Mouse (Mus musculus) hindbrain, embryonic 12.5 days (tissue): ENCODE results near the gene Lyrm4. TPM values are rescaled to one million over a fixed set of nuclear protein-coding genes. Genes with fewer than 3 reads are reported as not detected.

Experiments
- ATAC-seq: fragments of 200-750 bp; cut with Nextera tagmentation; 2 replicates; pipeline ENCODE4 v1.8.0; 2017; ENCODE audit warnings: moderate TSS enrichment; ENCODE audit not compliant: low FRiP score
- H3K27ac ChIP-seq: fragments of 300-500 bp; sonication (generic); 2 replicates; pipeline ENCODE4 v1.5.1; 2016; ENCODE audit warnings: mild to moderate bottlenecking
- H3K27me3 ChIP-seq: fragments of 300-500 bp; sonication (generic); 2 replicates; pipeline ENCODE4 v1.6.1; 2016; ENCODE audit warnings: mild to moderate bottlenecking
- H3K36me3 ChIP-seq: fragments of 300-500 bp; sonication (generic); 2 replicates; pipeline ENCODE4 v1.6.1; 2016; ENCODE audit warnings: mild to moderate bottlenecking
- H3K4me1 ChIP-seq: fragments of 300-500 bp; sonication (generic); 2 replicates; pipeline ENCODE4 v1.6.1; 2016
- H3K4me2 ChIP-seq: fragments of 300-500 bp; sonication (generic); replicated peaks from 2 replicates; pipeline ENCODE4 v1.6.1; 2016; ENCODE audit warnings: mild to moderate bottlenecking
- H3K4me3 ChIP-seq: fragments of 300-500 bp; sonication (generic); 2 replicates; pipeline ENCODE4 v1.5.1; 2016; ENCODE audit warnings: mild to moderate bottlenecking
- H3K9ac ChIP-seq: fragments of 300-500 bp; sonication (generic); 2 replicates; pipeline ENCODE4 v1.6.1; 2016; ENCODE audit warnings: mild to moderate bottlenecking, moderate library complexity
- H3K9me3 ChIP-seq: fragments of 300-500 bp; sonication (generic); replicated peaks from 2 replicates; pipeline ENCODE4 v1.6.1; 2016; ENCODE audit warnings: mild to moderate bottlenecking
- WGBS: fragments of 180-500 bp; shearing (Covaris S2); methylation state at CpG from one replicate; pipeline ENCODE4 v1.1.7; 2016; 5-methylcytosine and 5-hydroxymethylcytosine counted together
- polyA plus RNA-seq: library from polyadenylated mRNA; unstranded; fragments of >200 nt; fragmentation: Nextera tagmentation; extraction: Ambion mirVana; gene quantifications from 2 replicates; pipeline ENCODE4 v1.2.1, GENCODE M21; 2016

Gene Lyrm4
- polyA plus RNA-seq, 1 experiment from 2014 or later = 23.3 TPM

- Histone ChIP-seq H3K4me2 (peak overlapping the region; percentile 100), H3K4me1 (peaks cover 14% of the 10 kb centered on the region), H3K27ac (no peak overlapping the region), H3K27me3 (peaks cover 34% of the 10 kb centered on the region), H3K4me3 (peak overlapping the region; percentile 59), H3K9me3 (no peaks in the 10 kb centered on the region), H3K36me3 (no peaks in the 10 kb centered on the region), H3K9ac (no peak overlapping the region)
- 27% methylated on average over 9 of the region's 9 CpGs for WGBS
- no peak for ATAC-seq
Observed at GRCm38 (mm10) chr13:35969829-35970228, 147.5 kb downstream of the Lyrm4 start.

DNA sequence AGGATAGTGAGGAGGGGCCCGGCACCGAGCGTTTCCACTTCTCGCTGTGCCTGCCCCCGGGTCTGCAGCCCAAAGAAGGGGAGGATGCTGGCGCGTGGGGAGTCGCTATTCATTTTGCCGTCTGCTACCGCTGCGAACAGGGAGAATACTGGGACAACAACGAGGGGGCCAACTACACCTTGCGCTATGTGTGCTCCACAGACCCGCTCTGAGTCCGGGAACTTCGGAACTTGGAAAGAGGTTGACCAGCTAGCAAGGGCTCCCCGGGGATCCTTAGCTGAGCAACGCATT lies 147.9 kb downstream of the Lyrm4 start:
- no peak for ATAC-seq
- Histone ChIP-seq H3K36me3 (no peaks in the 10 kb centered on the region), H3K4me1 (peaks cover 14% of the 10 kb centered on the region), H3K27me3 (peaks cover 34% of the 10 kb centered on the region), H3K4me2 (peak overlapping the region; percentile 100), H3K27ac (no peak overlapping the region), H3K4me3 (peak overlapping the region; percentile 59), H3K9me3 (no peaks in the 10 kb centered on the region), H3K9ac (peak overlapping the region; percentile 61)
- WGBS = under 1% methylated on average over 18 of the region's 18 CpGs

DNA sequence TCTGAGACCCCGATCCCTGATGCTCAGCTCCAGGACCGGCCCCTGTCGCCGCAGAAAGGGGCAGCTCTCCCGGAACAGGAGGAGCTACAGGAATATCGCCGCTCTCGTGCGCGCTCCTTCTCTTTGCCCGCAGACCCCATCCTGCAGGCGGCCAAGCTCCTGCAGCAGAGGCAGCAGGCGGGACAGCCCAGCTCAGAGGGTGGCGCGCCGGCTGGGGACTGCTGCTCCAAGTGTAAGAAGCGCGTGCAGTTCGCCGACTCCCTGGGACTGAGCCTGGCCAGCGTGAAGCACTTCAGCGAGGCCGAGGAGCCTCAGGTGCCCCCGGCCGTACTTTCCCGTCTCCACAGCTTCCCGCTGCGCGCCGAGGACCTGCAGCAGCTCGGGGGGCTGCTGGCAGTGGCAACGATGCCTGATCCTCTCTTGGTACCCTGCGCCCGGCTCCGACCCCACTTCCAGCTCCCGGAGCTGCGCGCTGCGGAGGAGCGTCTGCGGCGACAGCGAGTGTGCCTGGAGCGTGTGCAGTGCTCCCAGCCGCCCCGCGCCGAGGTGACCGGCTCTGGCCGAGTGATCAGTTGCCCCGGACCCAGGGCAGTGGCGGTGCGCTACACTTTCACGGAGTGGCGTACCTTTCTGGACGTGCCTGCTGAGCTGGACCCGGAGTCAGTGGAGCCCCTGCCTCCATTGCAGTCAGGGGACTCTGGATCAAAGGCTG lies 148.5 kb downstream of the Lyrm4 start:
- Histone ChIP-seq H3K9ac (peak overlapping the region; percentile 61), H3K4me1 (peaks cover 14% of the 10 kb centered on the region), H3K27ac (no peak overlapping the region), H3K4me2 (peak overlapping the region; percentile 100), H3K9me3 (no peaks in the 10 kb centered on the region), H3K4me3 (peak overlapping the region; percentile 59), H3K36me3 (no peaks in the 10 kb centered on the region), H3K27me3 (peaks cover 34% of the 10 kb centered on the region)
- under 1% methylated on average over 57 of the region's 57 CpGs for WGBS
- peak; percentile 86 for ATAC-seq

DNA sequence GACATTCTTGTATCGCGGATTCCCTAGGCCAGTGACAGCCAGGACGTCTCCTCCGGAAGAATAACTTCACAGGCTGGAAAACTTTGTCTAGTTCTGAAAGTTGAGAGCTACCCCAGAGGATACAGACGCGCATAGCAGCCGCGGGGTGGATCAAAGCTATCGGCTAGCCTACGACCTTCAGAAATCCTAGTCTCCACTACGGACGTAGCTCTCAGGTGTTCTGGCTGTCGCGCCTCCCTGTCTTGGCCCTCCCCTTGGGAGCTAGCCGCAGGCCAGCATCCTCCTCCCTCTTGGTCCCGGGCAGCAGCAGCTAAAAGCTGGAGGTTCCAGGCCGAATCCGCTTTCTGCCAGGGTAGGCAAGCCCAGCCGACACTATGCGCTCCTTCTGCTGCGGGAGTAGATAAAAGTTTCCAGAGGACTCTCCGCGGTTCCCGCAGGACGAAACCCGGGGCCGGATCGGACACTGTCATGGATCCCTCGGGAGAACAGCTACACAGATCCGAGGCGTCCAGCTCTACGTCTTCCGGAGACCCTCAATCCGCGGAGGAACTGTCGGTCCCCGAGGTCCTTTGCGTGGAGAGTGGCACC lies 149.1 kb downstream of the Lyrm4 start:
- H3K9ac ChIP-seq = peak overlapping the region; percentile 61
- peak overlapping the region; percentile 100 for H3K4me2 ChIP-seq
- H3K9me3 ChIP-seq = no peaks in the 10 kb centered on the region
- peak; percentile 62 for ATAC-seq
- peaks cover 14% of the 10 kb centered on the region for H3K4me1 ChIP-seq
- peak overlapping the region; percentile 59 for H3K4me3 ChIP-seq
- under 1% methylated on average over 38 of the region's 38 CpGs for WGBS
- no peaks in the 10 kb centered on the region for H3K36me3 ChIP-seq
- H3K27me3 ChIP-seq = peaks cover 34% of the 10 kb centered on the region
- no peak overlapping the region for H3K27ac ChIP-seq

- Histone ChIP-seq H3K9me3 (no peaks in the 10 kb centered on the region), H3K4me1 (peaks cover 14% of the 10 kb centered on the region), H3K36me3 (no peaks in the 10 kb centered on the region), H3K4me3 (peak overlapping the region; percentile 59), H3K9ac (peak overlapping the region; percentile 61; the same call in 1 of the 2 replicates), H3K4me2 (peak overlapping the region; percentile 100), H3K27me3 (peaks cover 34% of the 10 kb centered on the region), H3K27ac (no peak overlapping the region)
- WGBS = 2% methylated on average over 15 of the region's 15 CpGs
- ATAC-seq = peak; percentile 39; the same call in 1 of the 2 replicates
Observed at GRCm38 (mm10) chr13:35967690-35968089, 149.6 kb downstream of the Lyrm4 start.

DNA sequence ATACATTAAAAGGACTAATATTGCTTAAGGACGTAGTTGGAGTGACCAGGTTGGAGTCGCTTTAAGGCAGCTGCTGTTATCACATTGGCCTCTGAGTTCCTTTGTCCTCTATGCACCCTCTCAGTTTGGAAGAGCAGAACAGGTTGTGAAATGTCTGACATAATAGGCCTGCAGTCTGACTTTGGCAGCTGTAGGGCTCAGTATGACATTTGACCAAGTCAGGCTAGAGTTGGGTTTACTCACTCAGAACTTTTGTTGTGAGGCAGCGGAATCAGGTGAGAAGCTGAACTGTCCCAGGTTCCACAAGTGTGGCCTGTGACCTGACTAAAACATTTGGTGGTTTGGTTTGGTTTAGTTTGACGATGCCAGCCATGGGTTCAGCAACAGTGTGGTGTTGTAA lies 153.7 kb downstream of the Lyrm4 start:
- no peaks in the 10 kb centered on the region for H3K9me3 ChIP-seq
- H3K36me3 ChIP-seq = no peaks in the 10 kb centered on the region
- H3K27me3 ChIP-seq = peaks cover 15% of the 10 kb centered on the region
- ATAC-seq = no peak
- H3K4me1 ChIP-seq = peaks cover 4% of the 10 kb centered on the region
- H3K4me3 ChIP-seq = no peak overlapping the region
- H3K4me2 ChIP-seq = no peak overlapping the region
- H3K9ac ChIP-seq = no peak overlapping the region
- 89% methylated on average over 4 of the region's 4 CpGs for WGBS
- no peak overlapping the region for H3K27ac ChIP-seq

DNA sequence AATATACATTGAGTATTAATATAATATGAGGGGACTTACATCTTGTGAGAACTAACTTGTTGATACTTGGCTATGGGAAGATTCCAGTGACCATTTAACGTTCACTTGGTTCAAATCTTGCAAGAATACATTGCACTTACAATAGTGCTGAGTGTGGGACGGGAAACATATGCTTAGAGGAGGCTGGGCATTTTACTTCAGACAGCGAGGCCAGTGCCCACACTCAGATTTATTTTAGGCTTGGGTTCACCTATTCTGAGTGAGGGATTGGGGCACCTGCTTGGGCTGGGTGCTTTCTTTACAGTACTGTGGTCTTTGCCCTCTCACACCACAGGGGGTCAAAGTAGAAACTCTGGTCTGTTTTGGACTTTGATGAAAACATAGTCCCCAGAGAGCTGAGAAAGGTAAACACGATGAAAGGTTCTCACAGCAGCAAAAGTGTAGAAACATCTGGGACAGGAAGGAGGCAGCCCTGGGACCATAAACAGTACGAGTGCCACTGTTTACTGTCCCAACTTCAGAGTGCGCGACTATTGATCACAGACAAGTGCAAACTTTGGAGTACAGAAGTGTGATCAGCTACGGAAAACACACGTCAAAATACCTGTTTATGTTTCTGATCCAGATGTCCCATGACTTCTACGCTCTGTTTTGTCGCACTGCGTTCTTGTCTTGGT lies 157.8 kb downstream of the Lyrm4 start:
- no peak overlapping the region for H3K4me2 ChIP-seq
- H3K4me3 ChIP-seq = no peak overlapping the region
- no peaks in the 10 kb centered on the region for H3K9me3 ChIP-seq
- no peak for ATAC-seq
- no peaks in the 10 kb centered on the region for H3K4me1 ChIP-seq
- H3K9ac ChIP-seq = no peak overlapping the region
- no peaks in the 10 kb centered on the region for H3K27me3 ChIP-seq
- WGBS = 78% methylated on average over 12 of the region's 12 CpGs
- no peaks in the 10 kb centered on the region for H3K36me3 ChIP-seq
- H3K27ac ChIP-seq = no peak overlapping the region

- H3K9ac ChIP-seq = no peak within 1 kb of the TSS
- H3K27me3 ChIP-seq = no peaks in the 10 kb centered on the region
- no peak within 1 kb of the TSS for H3K4me3 ChIP-seq
- no peaks in the 10 kb centered on the region for H3K9me3 ChIP-seq
- 86% methylated on average over 1 of the region's 1 CpGs for WGBS
- ATAC-seq = no peak
- no peak within 1 kb of the TSS for H3K27ac ChIP-seq
- H3K4me2 ChIP-seq = no peak within 1 kb of the TSS
- no peaks in the 10 kb centered on the region for H3K4me1 ChIP-seq
- no peaks in the 10 kb centered on the region for H3K36me3 ChIP-seq
Observed at GRCm38 (mm10) chr13:35958539-35958938, 158.8 kb downstream of the Lyrm4 start, which contains the start of gene Ppp1r3g. Gene Ppp1r3g, plus strand, starts transcription at chr13:35958839.

GRCm38 (mm10) chr13:35949814-35950455 lies 167.4 kb downstream of the Lyrm4 start:
- no peak overlapping the region for H3K4me2 ChIP-seq
- 75% methylated on average over 17 of the region's 17 CpGs for WGBS
- no peak overlapping the region for H3K27ac ChIP-seq
- no peaks in the 10 kb centered on the region for H3K4me1 ChIP-seq
- no peaks in the 10 kb centered on the region for H3K27me3 ChIP-seq
- no peaks in the 10 kb centered on the region for H3K36me3 ChIP-seq
- ATAC-seq = no peak
- no peak overlapping the region for H3K9ac ChIP-seq
- no peaks in the 10 kb centered on the region for H3K9me3 ChIP-seq
- H3K4me3 ChIP-seq = no peak overlapping the region

- no peaks in the 10 kb centered on the region for H3K4me1 ChIP-seq
- no peak for ATAC-seq
- no peaks in the 10 kb centered on the region for H3K9me3 ChIP-seq
- H3K4me3 ChIP-seq = no peak overlapping the region
- no peak overlapping the region for H3K4me2 ChIP-seq
- H3K9ac ChIP-seq = no peak overlapping the region
- 23% methylated on average over 14 of the region's 14 CpGs for WGBS
- no peaks in the 10 kb centered on the region for H3K36me3 ChIP-seq
- H3K27ac ChIP-seq = no peak overlapping the region
- H3K27me3 ChIP-seq = no peaks in the 10 kb centered on the region
Observed at GRCm38 (mm10) chr13:35947354-35948000, 169.8 kb downstream of the Lyrm4 start.

- H3K9me3 ChIP-seq = no peaks in the 10 kb centered on the region
- no peak overlapping the region for H3K4me3 ChIP-seq
- H3K9ac ChIP-seq = no peak overlapping the region
- WGBS = 70% methylated on average over 20 of the region's 20 CpGs
- H3K27me3 ChIP-seq = no peaks in the 10 kb centered on the region
- no peak for ATAC-seq
- H3K27ac ChIP-seq = no peak overlapping the region
- no peaks in the 10 kb centered on the region for H3K36me3 ChIP-seq
- no peak overlapping the region for H3K4me2 ChIP-seq
- no peaks in the 10 kb centered on the region for H3K4me1 ChIP-seq
Observed at GRCm38 (mm10) chr13:35946659-35947353, 170.5 kb downstream of the Lyrm4 start.
